Mouse (Mus musculus) hindbrain, embryonic 12.5 days (tissue): ENCODE measurements around the gene Cplx1. TPM values are rescaled to one million over a fixed set of nuclear protein-coding genes. Genes with fewer than 3 reads are reported as not detected.
"Not testable (repeated sequence)": the region's sequence is repeated elsewhere in the genome, so short reads cannot be mapped to it uniquely, and the experiment has no call there.

Source experiments
- ATAC-seq: fragments of 200-750 bp; cut with Nextera tagmentation; 2 replicates; pipeline ENCODE4 v1.8.0; 2017; ENCODE audit warnings: moderate TSS enrichment; ENCODE audit not compliant: low FRiP score
- H3K27ac ChIP-seq: fragments of 300-500 bp; sonication (generic); 2 replicates; pipeline ENCODE4 v1.5.1; 2016; ENCODE audit warnings: mild to moderate bottlenecking
- H3K27me3 ChIP-seq: fragments of 300-500 bp; sonication (generic); 2 replicates; pipeline ENCODE4 v1.6.1; 2016; ENCODE audit warnings: mild to moderate bottlenecking
- H3K36me3 ChIP-seq: fragments of 300-500 bp; sonication (generic); 2 replicates; pipeline ENCODE4 v1.6.1; 2016; ENCODE audit warnings: mild to moderate bottlenecking
- H3K4me1 ChIP-seq: fragments of 300-500 bp; sonication (generic); 2 replicates; pipeline ENCODE4 v1.6.1; 2016
- H3K4me2 ChIP-seq: fragments of 300-500 bp; sonication (generic); replicated peaks from 2 replicates; pipeline ENCODE4 v1.6.1; 2016; ENCODE audit warnings: mild to moderate bottlenecking
- H3K4me3 ChIP-seq: fragments of 300-500 bp; sonication (generic); 2 replicates; pipeline ENCODE4 v1.5.1; 2016; ENCODE audit warnings: mild to moderate bottlenecking
- H3K9ac ChIP-seq: fragments of 300-500 bp; sonication (generic); 2 replicates; pipeline ENCODE4 v1.6.1; 2016; ENCODE audit warnings: mild to moderate bottlenecking, moderate library complexity
- H3K9me3 ChIP-seq: fragments of 300-500 bp; sonication (generic); replicated peaks from 2 replicates; pipeline ENCODE4 v1.6.1; 2016; ENCODE audit warnings: mild to moderate bottlenecking
- WGBS: fragments of 180-500 bp; shearing (Covaris S2); methylation state at CpG from one replicate; pipeline ENCODE4 v1.1.7; 2016; 5-methylcytosine and 5-hydroxymethylcytosine counted together
- polyA plus RNA-seq: library from polyadenylated mRNA; unstranded; fragments of >200 nt; fragmentation: Nextera tagmentation; extraction: Ambion mirVana; gene quantifications from 2 replicates; pipeline ENCODE4 v1.2.1, GENCODE M21; 2016

Gene Cplx1
- polyA plus RNA-seq, 1 experiment from 2014 or later: 23.7 TPM

DNA sequence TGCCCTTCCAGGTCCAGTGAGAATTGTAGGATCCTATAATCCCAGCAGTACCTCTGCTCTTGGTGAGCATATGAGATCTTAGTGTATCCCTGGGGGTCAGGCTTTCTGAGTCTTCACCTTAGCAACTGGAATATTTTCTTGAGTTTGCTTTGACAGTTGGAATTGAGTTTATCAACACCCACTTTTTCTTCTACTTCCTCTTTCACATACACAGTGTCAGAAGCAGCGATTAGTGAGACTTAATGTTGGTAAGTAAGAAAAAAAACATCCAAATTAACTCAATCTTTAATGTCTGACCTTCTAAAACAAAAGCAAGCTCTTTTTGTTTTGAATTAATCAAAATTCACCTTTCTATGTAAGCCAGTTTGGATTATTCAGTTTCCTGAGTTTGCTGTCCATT, 48.3 kb downstream of the Cplx1 start:
- H3K27ac ChIP-seq: no peak overlapping the region
- no peak overlapping the region for H3K4me3 ChIP-seq
- no peaks in the 10 kb centered on the region for H3K4me1 ChIP-seq
- H3K9me3 ChIP-seq: no peaks in the 10 kb centered on the region
- H3K4me2 ChIP-seq: no peak overlapping the region
- ATAC-seq: no peak
- 97% methylated on average over 1 of the region's 1 CpGs for WGBS
- H3K9ac ChIP-seq: no peak overlapping the region
- peaks cover 86% of the 10 kb centered on the region for H3K36me3 ChIP-seq
- no peaks in the 10 kb centered on the region for H3K27me3 ChIP-seq

DNA sequence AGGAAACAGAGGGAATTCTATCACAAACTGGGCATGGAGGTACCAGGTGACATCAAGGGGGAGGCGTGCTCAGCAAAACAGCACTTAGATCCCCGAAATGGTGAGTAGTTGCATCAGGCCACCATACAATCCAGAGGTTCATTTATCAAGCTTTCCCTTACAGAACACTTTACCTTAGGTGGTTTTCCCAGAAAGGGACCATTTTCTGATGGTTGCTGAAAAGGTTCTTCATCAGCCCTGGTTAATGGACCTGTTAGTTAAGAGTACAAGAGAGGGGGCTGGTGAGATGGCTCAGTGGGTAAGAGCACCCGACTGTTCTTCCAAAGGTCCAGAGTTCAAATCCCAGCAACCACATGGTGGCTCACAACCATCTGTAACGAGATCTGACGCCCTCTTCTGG, 63.7 kb downstream of the Cplx1 start:
- H3K9ac ChIP-seq, H3K4me1 ChIP-seq, H3K9me3 ChIP-seq, H3K27me3 ChIP-seq, H3K4me2 ChIP-seq, H3K4me3 ChIP-seq, ATAC-seq, H3K27ac ChIP-seq: not testable (repeated sequence)
- WGBS: 96% methylated on average over 5 of the region's 5 CpGs
- peaks cover 57% of the 10 kb centered on the region for H3K36me3 ChIP-seq

DNA sequence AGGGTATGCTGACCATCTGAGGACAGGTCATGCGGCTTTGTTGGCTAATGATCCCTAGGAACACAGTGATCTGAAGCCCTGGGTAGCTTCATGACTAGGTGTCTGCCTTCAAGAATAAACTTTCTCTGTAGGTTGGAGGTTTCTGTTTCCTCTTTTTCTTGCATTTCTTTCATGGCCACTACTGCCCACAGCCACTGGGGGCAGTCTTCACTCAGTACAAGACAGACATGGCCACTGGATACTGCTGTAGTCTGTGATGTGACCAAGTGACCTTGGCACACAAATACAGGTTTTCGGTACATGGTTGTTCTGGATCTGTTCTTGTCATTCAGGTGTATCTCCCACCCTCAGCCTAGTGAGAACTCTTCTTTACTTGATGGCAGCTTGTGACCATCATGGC, 64.6 kb downstream of the Cplx1 start:
- 93% methylated on average over 2 of the region's 2 CpGs for WGBS
- ATAC-seq: no peak
- peaks cover 50% of the 10 kb centered on the region for H3K36me3 ChIP-seq

DNA sequence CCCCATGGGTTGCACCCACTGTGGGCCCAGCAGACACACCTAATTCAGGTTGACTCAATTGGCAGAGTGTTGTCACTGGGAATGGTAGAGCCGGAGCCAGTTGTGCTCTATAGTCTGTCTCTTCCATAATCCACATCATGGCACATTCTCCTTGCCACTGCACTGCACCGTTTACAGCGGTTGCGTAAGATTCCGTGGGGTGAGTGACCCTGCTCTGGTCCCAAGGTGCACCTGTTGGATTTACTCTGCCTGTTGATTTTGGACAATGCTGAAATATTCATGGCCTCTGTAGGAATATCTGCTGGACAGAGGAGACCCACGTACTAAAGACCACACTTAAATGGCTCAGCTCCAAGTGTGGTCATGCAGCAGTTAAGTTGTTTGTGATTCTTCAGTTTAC, 66.8 kb downstream of the Cplx1 start:
- no peaks in the 10 kb centered on the region for H3K27me3 ChIP-seq
- no peak overlapping the region for H3K4me3 ChIP-seq
- no peak overlapping the region for H3K27ac ChIP-seq
- H3K9ac ChIP-seq: no peak overlapping the region
- no peaks in the 10 kb centered on the region for H3K9me3 ChIP-seq
- ATAC-seq: no peak
- peaks cover 43% of the 10 kb centered on the region for H3K36me3 ChIP-seq
- 91% methylated on average over 6 of the region's 6 CpGs for WGBS
- no peak overlapping the region for H3K4me2 ChIP-seq
- no peaks in the 10 kb centered on the region for H3K4me1 ChIP-seq

More for the DNA sequence above, 64.6 kb downstream of the Cplx1 start:
- Histone ChIP-seq H3K27ac (no peak overlapping the region), H3K4me1 (no peaks in the 10 kb centered on the region), H3K4me2 (no peak overlapping the region), H3K9ac (no peak overlapping the region), H3K27me3 (no peaks in the 10 kb centered on the region), H3K4me3 (no peak overlapping the region), H3K9me3 (no peaks in the 10 kb centered on the region)

DNA sequence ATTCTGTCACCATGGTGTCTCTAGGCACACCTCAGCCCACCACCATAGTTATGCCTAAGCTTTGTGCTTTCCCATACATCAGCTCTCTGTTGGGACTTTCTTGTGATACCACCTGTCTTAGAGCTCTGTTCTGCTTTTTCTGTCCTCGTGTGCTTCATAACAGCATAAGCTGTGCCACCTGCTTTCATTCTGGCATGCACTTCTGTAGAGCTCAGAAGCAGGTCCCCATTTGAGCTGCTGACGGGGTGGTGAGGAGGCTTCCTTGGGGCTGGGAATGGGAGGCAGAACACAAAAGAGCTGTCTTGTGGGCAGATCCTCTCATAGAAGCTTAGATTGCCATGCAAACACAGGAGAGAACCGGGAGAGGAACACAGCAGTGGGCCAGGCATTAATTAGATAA, 73.8 kb downstream of the Cplx1 start:
- no peak overlapping the region for H3K4me2 ChIP-seq
- no peak overlapping the region for H3K4me3 ChIP-seq
- peaks cover 74% of the 10 kb centered on the region for H3K36me3 ChIP-seq
- no peaks in the 10 kb centered on the region for H3K27me3 ChIP-seq
- no peak overlapping the region for H3K27ac ChIP-seq
- no peaks in the 10 kb centered on the region for H3K4me1 ChIP-seq
- 93% methylated on average over 3 of the region's 3 CpGs for WGBS
- no peaks in the 10 kb centered on the region for H3K9me3 ChIP-seq
- H3K9ac ChIP-seq: no peak overlapping the region
- ATAC-seq: no peak

DNA sequence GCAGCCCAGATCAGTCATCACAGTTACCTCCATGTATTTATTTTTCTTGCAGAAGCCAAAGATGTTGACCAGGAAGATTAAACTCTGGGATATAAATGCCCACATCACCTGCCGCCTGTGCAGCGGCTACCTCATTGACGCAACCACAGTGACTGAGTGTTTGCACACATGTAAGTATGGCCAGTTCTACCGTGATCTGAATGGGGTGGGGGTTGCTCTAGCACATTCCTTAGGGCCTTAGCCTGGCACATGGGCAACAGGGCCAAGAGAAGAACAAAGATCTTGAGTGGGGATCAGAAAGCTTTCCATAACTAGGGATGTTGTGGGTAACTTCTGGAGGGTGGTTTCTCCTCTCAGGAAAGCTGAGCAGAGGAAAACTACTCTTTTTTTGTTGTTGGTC, 76.1 kb downstream of the Cplx1 start:
- ATAC-seq: no peak
- peaks cover 68% of the 10 kb centered on the region for H3K36me3 ChIP-seq
- WGBS: 90% methylated on average over 4 of the region's 4 CpGs
- no peak overlapping the region for H3K4me3 ChIP-seq
- H3K27ac ChIP-seq: no peak overlapping the region
- H3K4me1 ChIP-seq: 0 out of 2 replicates have a peak, but pooled peaks cover 5% of the 10 kb centered on the region
- no peak overlapping the region for H3K4me2 ChIP-seq
- no peaks in the 10 kb centered on the region for H3K9me3 ChIP-seq
- H3K27me3 ChIP-seq: no peaks in the 10 kb centered on the region
- H3K9ac ChIP-seq: no peak overlapping the region

DNA sequence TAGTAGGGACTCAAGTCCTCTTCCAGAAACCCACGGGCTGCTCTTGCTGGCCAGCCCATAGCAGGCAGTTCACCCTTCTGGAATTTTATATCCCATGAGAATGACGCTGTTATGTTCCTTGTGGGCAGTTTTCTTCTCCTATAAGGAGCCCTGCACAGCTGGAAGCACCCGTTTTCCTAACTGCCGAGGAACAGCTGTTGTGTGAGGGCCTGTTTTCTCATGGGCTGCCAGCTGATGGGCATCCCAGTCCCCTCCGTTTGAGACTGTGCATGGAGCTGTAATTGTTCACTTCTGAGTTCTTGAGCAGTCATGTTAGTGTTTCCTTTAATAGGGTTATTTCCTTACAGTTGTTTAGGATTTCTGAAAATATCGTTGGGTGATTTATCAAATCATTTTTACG, 80.2 kb downstream of the Cplx1 start:
- H3K4me2 ChIP-seq: no peak overlapping the region
- H3K27me3 ChIP-seq: no peaks in the 10 kb centered on the region
- 79% methylated on average over 7 of the region's 7 CpGs for WGBS
- H3K4me1 ChIP-seq: peaks cover 17% of the 10 kb centered on the region; the same call in 1 of the 2 replicates
- ATAC-seq: no peak
- no peak overlapping the region for H3K4me3 ChIP-seq
- H3K36me3 ChIP-seq: peaks cover 30% of the 10 kb centered on the region
- H3K9ac ChIP-seq: no peak overlapping the region
- no peaks in the 10 kb centered on the region for H3K9me3 ChIP-seq
- no peak overlapping the region for H3K27ac ChIP-seq

Other genes starting within 250 kb of the Cplx1 start
- gene Pigg, start 237.4 kb downstream of the Cplx1 start, polyA plus RNA-seq: 6.7 and 7.0 TPM in 2 replicates
- gene Gm42517, start 182.1 kb downstream of the Cplx1 start, polyA plus RNA-seq: 0.14 and 0.40 TPM in 2 replicates
- 0.31 and 0.35 TPM in 2 replicates for gene Pde6b, start 161.6 kb downstream of the Cplx1 start, polyA plus RNA-seq
- 393 and 437 TPM in 2 replicates for gene Atp5k, start 115.6 kb downstream of the Cplx1 start, polyA plus RNA-seq
- 0.12 and 0.13 TPM in 2 replicates for gene Mfsd7a, start 101.1 kb downstream of the Cplx1 start, polyA plus RNA-seq
- 39.5 and 42.6 TPM in 2 replicates for gene Pcgf3, start 88.8 kb downstream of the Cplx1 start, polyA plus RNA-seq
- 54.3 and 63.2 TPM in 2 replicates for gene Gak, start 79.7 kb upstream of the Cplx1 start, polyA plus RNA-seq
- gene Tmem175, start 79.7 kb upstream of the Cplx1 start, polyA plus RNA-seq: 21.6 and 22.3 TPM in 2 replicates
- 11.2 and 12.9 TPM in 2 replicates for gene Idua, start 110.3 kb upstream of the Cplx1 start, polyA plus RNA-seq
- gene Dgkq, start 119.6 kb upstream of the Cplx1 start, polyA plus RNA-seq: 21.9 and 23.5 TPM in 2 replicates
- 1.6 and 1.7 TPM in 2 replicates for gene Slc26a1, start 125.5 kb upstream of the Cplx1 start, polyA plus RNA-seq
- 25.3 and 29.4 TPM in 2 replicates for gene Fgfrl1, start 142.4 kb upstream of the Cplx1 start, polyA plus RNA-seq
- gene Rnf212, start 225.0 kb upstream of the Cplx1 start, polyA plus RNA-seq: 0.65 and 0.76 TPM in 2 replicates
- not detected in 2 replicates for gene Tmed11, start 245.3 kb upstream of the Cplx1 start, polyA plus RNA-seq